Mouse (Mus musculus) E14TG2a.4 (cell line): ENCODE results near the gene Gm39115.

Experiments
- CTCF ChIP-seq: conservative IDR thresholded peaks from 2 replicates; pipeline ENCODE4 v1.5.1; 2014; ENCODE audit warnings: low read length
- POU5F1 ChIP-seq: IDR thresholded peaks from 2 replicates; pipeline ENCODE4 v1.6.1; 2014; ENCODE audit warnings: low read length, borderline replicate concordance

- TF ChIP-seq CTCF, result no peak
- no peak for TF ChIP-seq POU5F1
Measured at GRCm38 (mm10) chr7:142148633-142149032, 12.8 kb upstream of the Gm39115 start.
